Mouse (Mus musculus) erythroblast, embryonic 14.5 days (primary cell): ENCODE data around the gene Ubash3b. TPM values are rescaled to one million over a fixed set of nuclear protein-coding genes. Genes with fewer than 3 reads are reported as not detected.

Source experiments
- H3K27me3 ChIP-seq: 2 replicates; pipeline ENCODE4 v1.6.1; 2012; ENCODE audit warnings: inconsistent platforms; ENCODE audit not compliant: control insufficient read depth
- H3K36me3 ChIP-seq: 2 replicates; pipeline ENCODE4 v1.6.1; 2012; ENCODE audit warnings: mild to moderate bottlenecking, inconsistent platforms; ENCODE audit not compliant: control insufficient read depth
- H3K4me1 ChIP-seq: 2 replicates; pipeline ENCODE4 v1.6.1; 2012; ENCODE audit warnings: inconsistent platforms; ENCODE audit not compliant: control insufficient read depth
- H3K4me3 ChIP-seq: replicated peaks from 2 replicates; pipeline ENCODE3; 2012; ENCODE audit warnings: moderate library complexity, mild to moderate bottlenecking, inconsistent platforms
- H3K9me3 ChIP-seq: 2 replicates; pipeline ENCODE4 v1.6.1; 2012; ENCODE audit warnings: low read length, inconsistent platforms, mixed read lengths; ENCODE audit not compliant: control insufficient read depth
- GATA1 ChIP-seq: IDR thresholded peaks from 2 replicates; pipeline ENCODE4 v1.6.1; 2012; ENCODE audit warnings: low read length, inconsistent platforms, mixed read lengths
- TAL1 ChIP-seq: IDR thresholded peaks from 3 replicates; pipeline ENCODE4 v1.6.1; 2012; ENCODE audit warnings: low read length, inconsistent platforms, mixed read lengths
- polyA plus RNA-seq: library from polyadenylated mRNA; stranded (reverse); fragments of >175 nt; gene quantifications from 2 replicates; pipeline ENCODE4 v1.2.3, GENCODE M21; 2012

The Ubash3b gene
- 0.07 and 0.12 TPM in 2 replicates for polyA plus RNA-seq

DNA sequence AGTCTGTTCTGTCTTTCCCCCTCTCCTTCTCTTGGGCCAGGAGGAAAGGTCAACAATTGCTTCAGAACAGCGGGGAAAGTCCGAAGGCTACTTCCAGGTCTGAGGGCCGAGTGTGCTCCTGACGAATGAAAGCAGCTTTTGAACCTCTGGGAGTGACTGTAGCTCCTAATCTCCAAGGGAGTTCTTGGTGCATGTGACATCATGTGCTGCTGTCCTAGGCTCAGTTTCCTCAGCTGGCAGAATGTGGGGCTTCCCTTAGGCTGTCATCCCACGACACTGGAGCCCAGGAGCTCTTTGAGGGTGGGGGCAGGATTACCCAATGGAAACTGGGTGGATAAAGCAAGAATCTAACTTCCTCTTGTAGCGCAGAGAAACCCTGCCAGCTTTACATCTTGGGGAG lies at the start of gene Ubash3b:
TSS of gene Ubash3b (minus strand) at position 285 of the 400 bp plus-strand sequence.
- Histone ChIP-seq H3K4me3 (no peak within 1 kb of the TSS), H3K4me1 (peaks cover 17% of the 10 kb centered on the region), H3K27me3 (peaks cover 32% of the 10 kb centered on the region), H3K9me3 (peaks cover 2% of the 10 kb centered on the region; the same call in 1 of the 2 replicates), H3K36me3 (no peaks in the 10 kb centered on the region)
- no peak for TF ChIP-seq GATA1
- TF ChIP-seq TAL1, result no peak

DNA sequence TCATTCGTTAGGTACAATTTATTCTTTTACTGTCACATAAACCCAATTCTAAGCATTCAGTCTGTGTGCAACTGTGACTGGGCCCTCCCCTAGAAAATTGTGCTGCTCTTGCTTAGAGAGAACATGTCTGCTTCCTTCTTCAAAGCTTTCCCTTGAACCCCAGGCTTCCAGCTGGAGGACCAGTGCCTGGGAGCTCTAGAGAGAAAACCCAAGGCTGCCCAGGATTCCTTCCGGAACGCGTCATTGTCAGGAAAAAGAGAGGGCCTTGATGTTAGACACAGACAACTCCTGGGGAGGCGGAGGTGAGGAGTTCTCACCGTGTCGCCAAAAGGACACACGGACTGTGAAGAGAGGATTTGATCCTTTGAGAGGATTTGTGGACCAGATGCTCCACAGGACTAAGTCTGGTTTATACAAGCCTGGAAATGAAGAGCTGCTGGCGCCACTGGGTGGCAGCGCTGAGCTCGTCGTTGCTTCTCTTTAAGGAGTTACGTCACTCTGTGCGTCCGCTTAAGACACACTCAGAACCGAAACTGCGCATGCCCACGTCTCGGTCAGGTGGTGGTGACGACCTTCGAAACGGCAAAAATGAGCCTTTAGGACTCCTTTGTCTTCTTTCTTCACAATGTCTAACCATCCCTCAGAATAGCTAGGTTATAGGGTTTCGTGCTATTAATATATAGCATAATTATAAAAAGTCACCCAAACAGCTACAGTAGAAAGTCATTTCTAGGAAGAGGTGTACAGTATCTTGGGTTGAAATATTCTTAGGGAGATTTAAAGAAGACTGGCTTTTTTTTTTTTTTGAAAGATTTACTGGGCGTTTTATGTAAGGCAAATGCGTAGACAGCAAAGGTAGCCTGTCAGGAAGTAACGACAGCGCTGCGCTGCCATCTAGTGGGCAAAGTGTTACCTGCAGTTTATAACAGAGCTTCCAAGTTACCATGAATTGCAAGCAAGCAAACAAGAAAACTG lies 45.9 kb upstream of the Ubash3b start:
- Histone ChIP-seq H3K27me3 (no peaks in the 10 kb centered on the region), H3K4me1 (peaks cover 4% of the 10 kb centered on the region), H3K36me3 (no peaks in the 10 kb centered on the region), H3K9me3 (no peaks in the 10 kb centered on the region), H3K4me3 (peak overlapping the region; percentile 63)
- TF ChIP-seq GATA1 (no peak), TAL1 (no peak)

DNA sequence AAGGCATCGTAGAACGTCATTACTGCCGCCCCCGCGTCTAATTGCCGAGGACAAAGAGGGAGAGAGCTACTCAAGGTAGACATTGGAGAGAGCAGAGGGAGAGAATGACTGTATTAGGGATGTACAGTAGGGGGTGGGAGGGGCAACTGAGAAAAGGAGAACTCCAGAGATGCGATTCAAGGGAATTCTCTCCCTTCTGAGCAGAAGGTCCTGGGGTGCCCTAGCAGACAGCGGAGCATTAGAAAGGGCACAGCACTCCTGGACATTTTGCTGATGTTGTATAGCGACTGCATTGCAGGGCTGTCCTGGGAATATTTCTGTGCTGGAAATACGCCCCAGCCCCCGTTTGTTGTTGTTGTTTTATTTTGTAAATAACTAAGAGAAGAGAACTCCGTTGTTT lies 45.2 kb upstream of the Ubash3b start:
- H3K4me3 ChIP-seq, result no peak overlapping the region

DNA sequence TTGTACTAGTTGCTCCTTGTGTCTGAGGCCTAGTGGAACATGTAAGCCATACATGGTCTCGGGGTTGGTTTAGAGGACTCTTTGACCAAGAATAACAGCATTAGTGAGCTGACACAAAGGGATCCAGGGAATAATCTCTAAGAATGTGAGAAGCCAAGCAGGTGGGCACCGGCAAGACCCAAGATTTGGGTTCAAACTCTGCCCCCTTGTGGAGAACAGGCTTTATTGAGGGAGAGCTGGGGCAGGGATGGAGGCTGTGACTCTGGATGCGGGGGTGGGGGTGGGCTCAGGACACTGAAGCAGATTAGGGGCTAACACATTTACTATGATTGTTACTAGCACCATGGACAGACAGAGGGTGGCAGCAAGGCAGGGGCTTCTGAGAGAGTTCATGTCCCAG lies 43.8 kb upstream of the Ubash3b start:
- Histone ChIP-seq H3K4me3 (no peak overlapping the region), H3K9me3 (no peaks in the 10 kb centered on the region), H3K4me1 (peaks cover 4% of the 10 kb centered on the region), H3K27me3 (no peaks in the 10 kb centered on the region), H3K36me3 (no peaks in the 10 kb centered on the region)
- TF ChIP-seq GATA1 (no peak), TAL1 (no peak)

More for the DNA sequence above, 45.2 kb upstream of the Ubash3b start:
- Histone ChIP-seq H3K27me3 (no peaks in the 10 kb centered on the region), H3K36me3 (no peaks in the 10 kb centered on the region), H3K4me1 (peaks cover 4% of the 10 kb centered on the region), H3K9me3 (no peaks in the 10 kb centered on the region)
- TF ChIP-seq TAL1, result no peak
- TF ChIP-seq GATA1, result no peak

DNA sequence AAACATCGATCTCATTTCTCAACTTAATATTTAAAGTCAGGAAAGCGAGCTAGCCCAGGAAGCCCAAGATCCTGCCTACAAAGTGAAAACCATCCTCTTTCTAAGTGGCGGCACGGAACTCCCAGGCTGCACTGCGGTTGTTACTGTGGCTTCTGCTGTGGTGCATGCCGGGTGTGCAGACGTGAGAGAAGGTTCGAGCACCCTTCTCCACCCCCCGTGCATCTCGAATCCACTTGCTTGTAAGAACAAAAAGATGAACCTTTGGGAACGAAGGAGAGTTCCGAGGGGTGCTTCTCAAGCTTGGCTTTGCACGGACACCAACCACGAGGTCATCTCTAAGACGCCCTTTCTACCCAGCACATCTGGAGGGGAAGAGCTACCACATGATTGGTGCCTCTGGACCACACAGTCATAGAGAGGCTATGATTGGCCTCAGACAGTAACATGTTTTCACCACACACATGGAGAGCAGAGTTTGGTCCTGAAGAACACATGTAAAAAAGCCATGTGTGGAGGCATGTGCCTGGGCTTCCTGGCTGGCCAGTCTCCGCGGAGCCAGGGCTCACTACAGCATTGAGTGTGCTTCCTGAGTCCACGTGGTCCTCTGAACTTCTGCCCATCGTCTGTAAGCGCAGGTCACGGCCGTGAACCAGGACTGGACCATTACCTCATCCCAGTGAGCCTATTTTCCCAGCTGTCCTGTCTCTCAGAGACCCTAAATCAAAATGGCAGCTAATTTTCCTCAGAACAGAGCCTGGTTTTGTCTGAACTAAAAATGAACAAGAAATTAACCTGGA lies 38.2 kb upstream of the Ubash3b start:
- Histone ChIP-seq H3K9me3 (peaks cover 6% of the 10 kb centered on the region), H3K27me3 (no peaks in the 10 kb centered on the region), H3K4me3 (no peak overlapping the region), H3K36me3 (no peaks in the 10 kb centered on the region; the same call in none of the 2 replicates), H3K4me1 (peaks cover 21% of the 10 kb centered on the region)
- TF ChIP-seq GATA1 (no peak), TAL1 (no peak)

DNA sequence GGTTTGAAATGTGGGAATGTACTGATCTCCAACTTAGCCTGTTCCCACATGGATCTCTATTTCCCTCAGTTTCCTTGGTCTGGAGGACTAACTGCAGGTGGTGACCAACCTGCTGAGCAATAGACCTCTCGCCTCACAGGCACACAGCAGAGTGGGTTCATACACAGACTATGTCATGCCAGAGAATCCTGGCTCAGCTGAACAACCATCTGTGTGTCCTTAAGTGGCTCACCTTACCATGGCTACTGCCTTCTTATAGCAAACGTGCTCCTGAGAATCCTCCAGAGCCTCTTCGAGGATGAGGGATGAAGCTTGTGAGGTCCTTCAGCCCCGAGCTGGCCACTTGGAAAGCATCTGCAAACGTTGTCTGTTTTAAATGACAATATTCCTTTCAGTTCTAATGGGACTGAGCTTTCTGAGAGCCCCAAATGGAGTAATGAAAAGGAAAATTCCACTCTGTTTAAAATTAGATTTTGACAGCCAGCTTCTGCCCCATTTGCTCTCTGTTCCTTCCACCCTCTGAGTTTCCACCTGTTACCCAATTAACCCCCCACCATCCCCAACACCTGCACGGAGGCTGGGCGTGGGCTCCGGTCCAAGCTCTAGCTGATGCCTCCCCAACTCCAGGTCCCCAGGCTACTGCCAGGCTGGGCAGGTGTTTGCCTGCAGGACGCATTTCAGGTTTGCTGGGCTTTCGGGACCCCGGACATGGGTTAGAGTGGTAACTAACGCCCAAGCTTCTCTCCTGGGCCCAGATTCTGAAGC lies 37.2 kb upstream of the Ubash3b start:
- TF ChIP-seq TAL1 (no peak), GATA1 (no peak)
- no peaks in the 10 kb centered on the region; the same call in none of the 2 replicates for H3K36me3 ChIP-seq
- H3K27me3 ChIP-seq, result no peaks in the 10 kb centered on the region
- peaks cover 6% of the 10 kb centered on the region for H3K9me3 ChIP-seq
- peaks cover 23% of the 10 kb centered on the region for H3K4me1 ChIP-seq
- no peak overlapping the region for H3K4me3 ChIP-seq

DNA sequence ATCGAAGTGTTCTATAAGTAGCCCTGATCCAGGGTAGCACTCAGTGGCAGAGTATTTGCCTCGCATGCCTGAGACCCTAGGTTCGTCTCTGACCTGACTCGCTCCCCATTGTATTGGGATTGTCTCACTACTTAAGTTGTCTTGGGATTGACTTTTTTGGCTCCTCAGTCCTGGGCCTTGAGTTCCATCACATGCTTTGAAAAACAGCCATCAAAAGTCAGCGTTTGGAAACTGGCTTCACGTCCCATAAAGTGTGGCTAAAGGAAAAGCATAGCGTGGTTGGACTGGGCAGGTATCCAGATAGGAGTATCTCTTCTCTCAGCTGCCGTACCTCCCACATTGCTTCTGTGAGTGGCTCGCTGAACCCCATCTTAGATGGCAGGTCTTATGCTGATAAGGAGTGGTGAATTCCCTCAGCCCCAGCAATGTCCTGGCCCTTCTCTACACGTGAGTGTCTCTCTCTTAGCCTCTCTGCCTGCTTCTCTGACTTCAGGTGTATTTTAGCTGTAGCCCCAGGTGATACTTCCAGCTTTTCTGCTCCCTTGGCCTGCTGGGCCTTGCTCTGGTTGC lies 34.3 kb upstream of the Ubash3b start:
- Histone ChIP-seq H3K4me1 (peaks cover 23% of the 10 kb centered on the region), H3K9me3 (peaks cover 6% of the 10 kb centered on the region), H3K4me3 (no peak overlapping the region), H3K36me3 (no peaks in the 10 kb centered on the region; the same call in none of the 2 replicates), H3K27me3 (no peaks in the 10 kb centered on the region)
- TF ChIP-seq TAL1 (no peak), GATA1 (no peak)

DNA sequence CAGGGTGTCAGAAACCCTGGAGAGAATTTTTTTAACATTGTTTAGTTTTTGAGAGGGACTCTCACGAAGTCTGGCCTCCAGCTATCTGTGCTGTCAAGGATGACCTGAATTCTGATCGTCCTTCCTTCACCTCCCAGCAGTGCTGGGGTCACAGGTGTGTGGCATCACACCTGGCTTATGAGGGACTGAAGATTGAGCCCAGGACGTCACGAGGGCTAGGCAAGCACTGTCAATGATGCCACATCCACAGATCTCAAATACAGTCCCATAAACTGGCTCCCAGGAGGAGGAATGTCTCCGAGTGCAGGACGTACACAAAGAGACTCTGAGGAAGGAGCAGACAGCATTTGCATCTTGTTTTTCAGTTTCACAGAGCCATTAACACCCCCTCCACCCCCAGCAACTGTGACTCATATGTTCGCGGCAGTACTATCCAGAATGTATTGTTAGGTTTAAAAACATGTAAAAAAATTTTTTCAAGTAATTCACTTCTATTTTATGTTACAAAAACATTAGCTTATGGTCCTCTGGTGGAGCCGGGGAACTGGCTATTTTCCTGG lies 30.2 kb upstream of the Ubash3b start:
- peaks cover 19% of the 10 kb centered on the region for H3K4me1 ChIP-seq
- H3K36me3 ChIP-seq, result no peaks in the 10 kb centered on the region; the same call in none of the 2 replicates
- H3K27me3 ChIP-seq, result no peaks in the 10 kb centered on the region; the same call in 1 of the 2 replicates
- no peak overlapping the region for H3K4me3 ChIP-seq
- H3K9me3 ChIP-seq, result peaks cover 3% of the 10 kb centered on the region
- no peak for TF ChIP-seq GATA1
- TF ChIP-seq TAL1, result no peak
